Mouse (Mus musculus) gonadal fat pad, adult 2 months (tissue): ENCODE results near the gene Il2. TPM values are rescaled to one million over a fixed set of nuclear protein-coding genes. Genes with fewer than 3 reads are reported as not detected.

Experiments
- polyA plus RNA-seq: library from polyadenylated mRNA; depleted of rRNA; stranded (reverse); fragments of >200 nt; gene quantifications from 2 replicates; pipeline ENCODE4 v1.2.3, GENCODE M21; 2012; rRNA removed

The Il2 gene
- polyA plus RNA-seq, 1 experiment, result not detected

Other genes starting within 250 kb of the Il2 start
- 0.68 and 1.2 TPM in 2 replicates for gene Adad1, start 62.4 kb downstream of the Il2 start, polyA plus RNA-seq
- not detected in 2 replicates for gene Il21, start 106.7 kb upstream of the Il2 start, polyA plus RNA-seq
- 1.9 and 2.2 TPM in 2 replicates for gene Bbs12, start 186.6 kb upstream of the Il2 start, polyA plus RNA-seq
- 1.4 and 2.8 TPM in 2 replicates for gene Cetn4, start 186.7 kb upstream of the Il2 start, polyA plus RNA-seq
- 5.2 and 9.8 TPM in 2 replicates for gene Fgf2, start 222.4 kb upstream of the Il2 start, polyA plus RNA-seq